Mouse (Mus musculus) neural tube, embryonic 11.5 days (tissue): ENCODE data around the gene Atf3. TPM values are rescaled to one million over a fixed set of nuclear protein-coding genes. Genes with fewer than 3 reads are reported as not detected.

ENCODE experiments used
- ATAC-seq: fragments of 200-750 bp; cut with Nextera tagmentation; 2 replicates; pipeline ENCODE4 v1.8.0; 2017; ENCODE audit warnings: moderate number of reproducible peaks, mild to moderate bottlenecking, moderate TSS enrichment, moderate library complexity; ENCODE audit not compliant: insufficient read depth, low FRiP score, low TSS enrichment
- DNase-seq: peaks from one replicate; pipeline ENCODE4 v3.0.0-alpha.2; 2015; ENCODE audit warnings: low spot score
- H3K27ac ChIP-seq: fragments of 300-500 bp; sonication (generic); 2 replicates; pipeline ENCODE4 v1.5.1; 2014; ENCODE audit warnings: low read depth, mild to moderate bottlenecking, low read length
- H3K27me3 ChIP-seq: fragments of 300-500 bp; sonication (generic); 2 replicates; pipeline ENCODE4 v1.6.1; 2014; ENCODE audit warnings: mild to moderate bottlenecking, low read length, mixed read lengths; ENCODE audit not compliant: control insufficient read depth, insufficient read depth
- H3K36me3 ChIP-seq: fragments of 300-500 bp; sonication (generic); 2 replicates; pipeline ENCODE4 v1.6.1; 2014; ENCODE audit warnings: mild to moderate bottlenecking, low read length, moderate library complexity, mixed read lengths; ENCODE audit not compliant: control insufficient read depth, insufficient read depth
- H3K4me1 ChIP-seq: fragments of 300-500 bp; sonication (generic); 2 replicates; pipeline ENCODE4 v1.6.1; 2014; ENCODE audit warnings: low read length, mixed read lengths; ENCODE audit not compliant: control insufficient read depth, insufficient read depth
- H3K4me2 ChIP-seq: fragments of 300-500 bp; sonication (generic); 2 replicates; pipeline ENCODE4 v1.6.1; 2014; ENCODE audit warnings: low read depth, mild to moderate bottlenecking, moderate library complexity
- H3K4me3 ChIP-seq: fragments of 300-500 bp; sonication (generic); 2 replicates; pipeline ENCODE4 v1.5.1; 2014; ENCODE audit warnings: low read depth, low read length
- H3K9ac ChIP-seq: fragments of 300-500 bp; sonication (generic); 2 replicates; pipeline ENCODE4 v1.6.1; 2014; ENCODE audit warnings: mild to moderate bottlenecking, low read length
- H3K9me3 ChIP-seq: fragments of 300-500 bp; sonication (generic); 2 replicates; pipeline ENCODE4 v1.6.1; 2016; ENCODE audit warnings: low read length; ENCODE audit not compliant: control insufficient read depth
- WGBS: fragments of 180-500 bp; shearing (Covaris S2); extraction: QIAGEN DNeasy Blood & Tissue Kit; methylation state at CpG from one replicate; pipeline ENCODE4 v1.1.7; 2014; 5-methylcytosine and 5-hydroxymethylcytosine counted together
- polyA plus RNA-seq: library from polyadenylated mRNA; unstranded; fragments of >200 nt; fragmentation: Nextera tagmentation; extraction: Ambion mirVana; gene quantifications from 2 replicates; pipeline ENCODE4 v1.2.1, GENCODE M21; 2014

Atf3 gene
- polyA plus RNA-seq, 1 experiment from 2014 or later: 3.2 TPM

DNA sequence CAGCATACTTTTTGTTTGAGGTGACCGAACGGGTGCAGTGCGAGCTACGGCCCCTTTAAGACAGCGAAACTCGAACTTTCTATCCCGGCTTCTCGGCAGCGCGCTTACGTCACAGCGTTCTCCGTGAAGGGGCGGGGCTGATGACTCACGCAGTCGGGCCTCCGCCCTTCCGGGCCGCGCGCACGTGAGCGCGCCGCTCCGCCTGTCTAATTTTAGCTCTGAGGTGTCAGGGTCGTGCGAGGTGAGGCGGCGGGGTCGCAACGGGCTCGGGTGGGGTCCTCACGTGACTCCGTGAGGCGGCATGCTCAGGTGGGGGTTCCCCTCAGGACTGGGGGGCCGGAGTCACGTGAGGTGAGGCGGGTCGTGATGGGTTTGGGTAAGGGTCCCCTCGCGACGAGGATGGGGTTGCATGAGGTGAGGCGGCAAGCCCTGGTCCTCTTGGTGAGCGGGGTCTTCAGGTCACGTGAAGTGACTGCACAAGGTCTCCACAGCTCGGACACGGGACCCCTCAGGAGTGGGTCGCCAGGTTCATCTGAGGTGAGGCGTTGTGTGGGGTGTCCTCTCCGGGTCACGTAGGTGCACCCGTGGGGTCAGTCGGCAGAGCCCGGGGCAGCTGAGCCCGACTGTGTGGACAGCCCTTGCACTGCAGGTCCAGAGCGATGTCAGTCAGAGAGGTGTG lies 6.6 kb upstream of the Atf3 start:
- WGBS: 1% methylated on average over 57 of the region's 57 CpGs
- DNase-seq (peak; percentile 94), ATAC-seq (peak; percentile 80)
- Histone ChIP-seq H3K36me3 (0 out of 2 replicates have a peak, but pooled peaks cover 2% of the 10 kb centered on the region), H3K27me3 (no peaks in the 10 kb centered on the region), H3K4me1 (peaks cover 6% of the 10 kb centered on the region), H3K9me3 (no peaks in the 10 kb centered on the region), H3K4me2 (peak overlapping the region; percentile 100), H3K9ac (peak overlapping the region; percentile 75), H3K27ac (no peak overlapping the region), H3K4me3 (peak overlapping the region; percentile 74)

GRCm38 (mm10) chr1:191223930-191224301 lies 6.1 kb upstream of the Atf3 start:
- 52% methylated on average over 10 of the region's 10 CpGs for WGBS
- ATAC-seq: peak; percentile 76
- Histone ChIP-seq H3K9me3 (no peaks in the 10 kb centered on the region), H3K4me3 (peak overlapping the region; percentile 74), H3K4me1 (peaks cover 6% of the 10 kb centered on the region), H3K4me2 (peak overlapping the region; percentile 100), H3K9ac (peak overlapping the region; percentile 75), H3K36me3 (0 out of 2 replicates have a peak, but pooled peaks cover 2% of the 10 kb centered on the region), H3K27ac (no peak overlapping the region), H3K27me3 (no peaks in the 10 kb centered on the region)
- no peak for DNase-seq

- WGBS: 77% methylated on average over 4 of the region's 4 CpGs
Observed at GRCm38 (mm10) chr1:191222031-191222430, 4.2 kb upstream of the Atf3 start.

DNA sequence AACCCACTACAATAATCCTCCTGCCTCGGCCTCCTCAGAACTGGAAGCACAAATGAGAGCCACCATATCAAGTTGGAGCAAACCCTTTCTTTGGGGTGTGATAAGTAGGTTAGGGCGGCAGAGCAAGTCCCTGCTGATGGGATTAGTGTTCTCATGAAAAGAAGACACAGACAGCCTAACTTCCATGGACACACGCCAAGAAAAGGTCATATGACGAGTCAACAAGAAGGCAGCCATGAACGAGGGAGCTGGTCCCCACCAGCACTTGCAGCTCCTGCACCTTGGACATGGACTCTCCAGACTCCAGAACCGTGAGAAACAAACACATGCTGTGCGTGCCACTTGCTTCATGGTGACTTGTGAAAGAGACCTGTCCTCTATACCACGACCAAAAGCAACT lies 2.7 kb upstream of the Atf3 start:
- no peak for DNase-seq
- no peaks in the 10 kb centered on the region for H3K9me3 ChIP-seq
- H3K27ac ChIP-seq: no peak overlapping the region
- no peak overlapping the region for H3K4me3 ChIP-seq
- no peak for ATAC-seq
- H3K4me1 ChIP-seq: peaks cover 6% of the 10 kb centered on the region
- no peaks in the 10 kb centered on the region for H3K36me3 ChIP-seq
- H3K9ac ChIP-seq: no peak overlapping the region
- H3K4me2 ChIP-seq: no peak overlapping the region
- WGBS: 81% methylated on average over 8 of the region's 8 CpGs
- no peaks in the 10 kb centered on the region for H3K27me3 ChIP-seq

More at GRCm38 (mm10) chr1:191222031-191222430, 4.2 kb upstream of the Atf3 start:
- Histone ChIP-seq H3K27me3 (no peaks in the 10 kb centered on the region), H3K4me1 (peaks cover 6% of the 10 kb centered on the region), H3K9me3 (no peaks in the 10 kb centered on the region), H3K27ac (no peak overlapping the region), H3K9ac (no peak overlapping the region), H3K4me2 (no peak overlapping the region), H3K36me3 (0 out of 2 replicates have a peak, but pooled peaks cover 2% of the 10 kb centered on the region), H3K4me3 (no peak overlapping the region)
- DNase-seq (no peak), ATAC-seq (no peak)

GRCm38 (mm10) chr1:191219748-191220147 lies 1.9 kb upstream of the Atf3 start:
- ATAC-seq (no peak), DNase-seq (no peak)
- WGBS: 84% methylated on average over 1 of the region's 1 CpGs
- no peak overlapping the region for H3K27ac ChIP-seq
- no peaks in the 10 kb centered on the region for H3K36me3 ChIP-seq
- H3K4me1 ChIP-seq: peaks cover 1% of the 10 kb centered on the region
- no peak overlapping the region for H3K4me2 ChIP-seq
- H3K9me3 ChIP-seq: no peaks in the 10 kb centered on the region
- H3K9ac ChIP-seq: no peak overlapping the region
- no peaks in the 10 kb centered on the region for H3K27me3 ChIP-seq
- H3K4me3 ChIP-seq: no peak overlapping the region

DNA sequence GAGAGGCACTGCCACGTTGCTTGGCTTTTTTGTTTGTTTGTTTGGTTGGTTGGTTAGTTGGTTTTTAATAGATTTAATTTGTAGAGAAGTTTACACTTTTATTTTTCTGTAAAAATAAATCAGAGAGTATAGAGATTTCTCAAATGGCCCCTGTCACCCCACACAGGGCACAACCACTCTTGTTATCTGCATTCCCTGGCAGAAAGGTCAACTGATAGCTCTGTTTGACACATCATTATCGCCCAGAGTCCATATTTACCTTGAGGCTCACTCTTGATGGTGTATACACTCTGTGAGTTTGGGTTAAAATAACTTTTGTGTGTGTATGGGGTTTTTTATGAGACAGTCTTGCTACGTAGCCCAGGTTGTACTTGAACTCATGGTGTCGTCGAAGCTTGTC lies 744 bp upstream of the Atf3 start:
- WGBS: 84% methylated on average over 5 of the region's 5 CpGs
- Histone ChIP-seq H3K9me3 (no peaks in the 10 kb centered on the region), H3K4me2 (no peak overlapping the region), H3K9ac (no peak overlapping the region), H3K27me3 (no peaks in the 10 kb centered on the region), H3K27ac (no peak overlapping the region), H3K36me3 (no peaks in the 10 kb centered on the region), H3K4me3 (no peak overlapping the region), H3K4me1 (no peaks in the 10 kb centered on the region)
- ATAC-seq: no peak
- DNase-seq: no peak

DNA sequence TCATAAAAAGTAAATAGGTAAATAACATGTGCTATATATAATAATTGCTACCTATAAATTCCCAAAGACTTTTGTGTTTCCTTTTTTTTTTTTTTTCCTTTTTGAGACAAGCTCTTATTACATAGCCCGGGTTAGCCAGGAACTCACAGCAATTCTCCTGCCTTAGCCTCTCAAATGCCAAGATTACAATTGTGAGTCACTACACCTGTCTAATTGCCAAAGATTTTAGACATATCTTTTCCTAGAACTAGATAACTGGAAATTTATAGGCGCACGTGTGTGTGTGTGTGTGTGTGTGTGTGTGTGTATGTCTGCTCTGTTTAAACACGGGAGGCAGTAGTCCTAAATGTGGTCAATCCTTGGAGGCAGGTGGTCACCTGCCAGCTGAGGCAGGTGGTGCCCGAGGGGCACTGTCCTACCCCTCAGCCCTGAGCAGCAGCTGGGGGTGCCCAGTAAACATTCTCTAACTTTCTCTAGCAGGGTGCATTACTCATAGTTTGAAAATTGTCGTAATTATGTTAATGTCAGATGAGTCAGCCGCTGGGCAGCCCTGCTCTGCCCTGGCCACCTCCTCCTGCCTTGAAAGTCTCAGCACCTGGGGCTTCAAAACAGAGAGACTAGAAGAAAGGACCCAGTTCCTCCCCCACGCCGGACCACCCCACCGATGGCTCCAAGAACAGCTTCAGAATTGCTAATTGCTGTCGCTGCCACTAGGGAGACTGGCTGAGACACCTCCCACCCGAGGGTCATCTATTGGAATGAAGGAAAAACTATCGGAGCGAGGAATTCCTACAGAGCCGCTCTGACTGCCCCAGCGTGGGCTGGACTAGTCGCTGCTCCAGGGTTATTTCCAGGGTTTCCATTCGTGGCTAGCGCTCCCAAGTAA lies 1.8 kb downstream of the Atf3 start:
- no peak overlapping the region for H3K4me3 ChIP-seq

GRCm38 (mm10) chr1:191211096-191211495 lies 6.7 kb downstream of the Atf3 start:
- Histone ChIP-seq H3K4me2 (no peak overlapping the region), H3K27ac (no peak overlapping the region), H3K9ac (no peak overlapping the region), H3K36me3 (no peaks in the 10 kb centered on the region), H3K9me3 (no peaks in the 10 kb centered on the region), H3K4me1 (no peaks in the 10 kb centered on the region), H3K27me3 (no peaks in the 10 kb centered on the region), H3K4me3 (no peak overlapping the region)
- DNase-seq (no peak), ATAC-seq (no peak)
- WGBS: 73% methylated on average over 2 of the region's 2 CpGs

More for the DNA sequence above, 1.8 kb downstream of the Atf3 start:
- no peaks in the 10 kb centered on the region for H3K36me3 ChIP-seq
- DNase-seq: no peak
- 35% methylated on average over 19 of the region's 19 CpGs for WGBS
- no peak overlapping the region for H3K4me2 ChIP-seq
- no peak overlapping the region for H3K27ac ChIP-seq
- no peaks in the 10 kb centered on the region for H3K27me3 ChIP-seq
- H3K9me3 ChIP-seq: no peaks in the 10 kb centered on the region
- H3K4me1 ChIP-seq: no peaks in the 10 kb centered on the region
- H3K9ac ChIP-seq: no peak overlapping the region
- no peak for ATAC-seq
